Mouse (Mus musculus): ENCODE measurements around the gene Chmp3. TPM values are rescaled to one million over a fixed set of nuclear protein-coding genes. Genes with fewer than 3 reads are reported as not detected.
A peak's percentile ranks its signal among the peaks of the same experiment; 100 is the strongest.

Gene Chmp3
- 61.6 and 61.8 TPM in 2 replicates for polyA plus RNA-seq (2015; fragmentation: Nextera tagmentation; extraction: Ambion mirVana)

DNA sequence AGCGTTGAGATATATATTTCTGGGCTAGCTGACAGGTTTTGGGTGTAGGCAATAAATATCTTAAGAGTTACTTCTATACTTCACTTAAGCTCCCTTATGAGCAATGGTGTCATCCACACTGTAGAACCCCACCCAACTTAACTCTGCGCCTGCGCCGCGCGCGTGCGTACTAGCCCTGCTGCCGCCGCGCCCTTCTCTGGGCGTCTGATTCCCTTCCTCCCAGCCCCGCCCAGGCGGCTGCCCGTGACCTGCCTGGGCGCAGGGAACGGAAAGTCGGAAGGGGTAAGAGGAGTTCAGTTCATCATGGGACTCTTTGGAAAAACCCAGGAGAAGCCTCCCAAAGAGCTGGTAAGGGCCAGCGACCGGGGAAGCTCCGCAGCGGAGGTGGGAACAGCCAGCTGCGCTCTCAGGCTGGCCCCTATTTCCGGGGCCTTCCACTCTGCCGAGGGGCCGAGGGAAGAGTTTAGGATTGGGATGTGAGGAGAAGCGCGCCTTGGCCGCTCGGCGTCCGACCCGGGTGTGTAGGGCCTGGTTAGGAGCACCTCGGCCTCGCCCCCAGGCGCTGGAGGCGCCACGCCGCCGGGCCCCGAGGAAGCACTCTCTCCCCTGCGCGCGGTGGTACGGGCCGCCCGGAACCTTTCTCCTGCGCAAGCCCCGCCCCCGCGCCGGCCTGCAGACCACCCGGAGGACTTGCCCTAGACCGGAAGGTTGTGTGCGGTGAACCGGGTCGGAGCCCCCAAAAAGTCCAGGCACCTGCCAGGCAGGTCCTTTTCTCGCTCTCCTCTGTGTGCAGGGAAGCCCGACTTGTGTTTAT is at the start of gene Chmp3:
TSS of gene Chmp3 (plus strand) at position 112 of the 814 bp plus-strand sequence.
- Histone ChIP-seq H3K27ac (ENCODE audit: low read depth, low read length) (peak within 1 kb of the TSS; percentile 98), H3K36me3 (ENCODE audit: control insufficient read depth, insufficient read depth, low read length) (peaks cover 3% of the 10 kb centered on the region; the same call in 1 of the 2 replicates), H3K4me3 (ENCODE audit: low read length) (peak within 1 kb of the TSS; percentile 56)

DNA sequence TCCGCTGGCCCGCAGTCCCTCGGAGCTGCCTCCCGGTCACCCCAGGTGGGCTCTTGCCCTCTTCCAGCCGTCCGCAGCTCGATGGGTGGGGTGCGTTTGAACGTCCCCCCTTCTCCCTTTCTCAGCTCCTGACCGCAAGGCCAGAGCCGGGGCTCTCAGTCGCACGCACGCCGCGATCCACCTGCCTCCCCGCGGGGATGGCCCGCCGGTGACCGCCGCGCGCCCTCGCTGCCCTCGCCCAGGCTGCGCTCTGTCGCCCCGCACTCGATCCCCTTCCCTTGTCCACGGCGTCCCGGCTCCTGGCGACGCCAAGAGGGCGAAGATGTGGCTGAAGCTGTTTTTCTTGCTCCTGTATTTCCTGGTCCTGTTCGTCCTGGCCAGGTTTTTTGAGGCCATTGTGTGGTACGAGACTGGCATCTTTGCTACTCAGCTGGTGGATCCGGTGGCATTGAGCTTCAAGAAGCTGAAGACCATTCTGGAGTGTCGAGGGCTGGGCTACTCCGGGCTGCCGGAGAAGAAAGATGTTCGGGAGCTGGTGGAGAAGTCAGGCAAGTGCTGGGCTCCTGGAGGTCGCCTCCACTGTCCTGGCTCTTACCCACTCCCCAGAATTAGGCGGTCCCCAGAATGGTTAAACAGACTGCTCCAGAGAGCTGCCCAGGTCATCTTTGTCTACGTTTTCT is 49.1 kb upstream of the Chmp3 start:
- Histone ChIP-seq H3K4me1 (ENCODE audit: control insufficient read depth, insufficient read depth, low read depth, low read length) (peaks cover 9% of the 10 kb centered on the region), H3K36me3 (ENCODE audit: control insufficient read depth, insufficient read depth, low read length) (no peaks in the 10 kb centered on the region; the same call in 1 of the 2 replicates), H3K4me2 (ENCODE audit: low read length) (peak overlapping the region; percentile 72), H3K4me3 (ENCODE audit: low read length) (peak overlapping the region; percentile 68), H3K9me3 (ENCODE audit: control insufficient read depth, low read length) (no peaks in the 10 kb centered on the region), H3K9ac (ENCODE audit: low read depth, low read length) (peak overlapping the region; percentile 91), H3K27ac (ENCODE audit: low read depth, low read length) (peak overlapping the region; percentile 97), H3K27me3 (replicated peaks; ENCODE audit: control insufficient read depth, insufficient read depth, low read length) (no peaks in the 10 kb centered on the region)
- ATAC-seq: peak; percentile 35
- WGBS: under 1% methylated on average over 46 of the region's 46 CpGs

More for the DNA sequence above, at the start of gene Chmp3:
- Histone ChIP-seq H3K27me3 (replicated peaks; ENCODE audit: control insufficient read depth, insufficient read depth, low read length) (no peaks in the 10 kb centered on the region), H3K4me1 (ENCODE audit: control insufficient read depth, insufficient read depth, low read depth, low read length) (peaks cover 6% of the 10 kb centered on the region), H3K9ac (ENCODE audit: low read depth, low read length) (peak within 1 kb of the TSS; percentile 84), H3K4me2 (ENCODE audit: low read length) (peak within 1 kb of the TSS; percentile 75), H3K9me3 (ENCODE audit: control insufficient read depth, low read length) (peaks cover 2% of the 10 kb centered on the region; the same call in 1 of the 2 replicates)
- under 1% methylated on average over 48 of the region's 59 CpGs for WGBS
- peak; percentile 99 for ATAC-seq

DNA sequence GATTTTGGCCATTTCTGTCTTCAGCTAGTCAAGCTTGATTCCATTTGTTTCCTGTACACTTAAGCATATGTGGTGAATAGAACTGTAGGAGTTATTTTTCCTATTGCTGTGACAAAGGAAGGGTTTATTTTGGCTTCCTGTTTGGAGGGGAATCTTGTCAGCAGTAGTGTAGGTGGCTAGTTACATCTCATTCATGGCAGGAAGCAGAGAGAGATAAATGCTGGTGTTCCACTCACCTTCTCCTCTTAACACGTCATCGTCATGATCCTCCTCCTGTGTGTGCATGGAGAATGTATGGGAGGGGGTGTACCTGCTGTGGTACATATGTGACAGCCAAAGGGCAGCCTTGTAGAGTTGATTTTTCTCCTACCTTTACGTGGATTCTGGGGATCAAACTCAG is 43.0 kb upstream of the Chmp3 start:
- H3K9ac ChIP-seq (ENCODE audit: low read depth, low read length): no peak overlapping the region
- no peak overlapping the region for H3K27ac ChIP-seq (ENCODE audit: low read depth, low read length)
- H3K36me3 ChIP-seq (ENCODE audit: control insufficient read depth, insufficient read depth, low read length): peaks cover 12% of the 10 kb centered on the region; the same call in 1 of the 2 replicates
- 88% methylated on average over 3 of the region's 3 CpGs for WGBS
- H3K9me3 ChIP-seq (ENCODE audit: control insufficient read depth, low read length): no peaks in the 10 kb centered on the region
- ATAC-seq: no peak
- peaks cover 9% of the 10 kb centered on the region for H3K4me1 ChIP-seq (ENCODE audit: control insufficient read depth, insufficient read depth, low read depth, low read length)
- no peak overlapping the region for H3K4me3 ChIP-seq (ENCODE audit: low read length)
- H3K27me3 ChIP-seq (replicated peaks; ENCODE audit: control insufficient read depth, insufficient read depth, low read length): no peaks in the 10 kb centered on the region
- no peak overlapping the region for H3K4me2 ChIP-seq (ENCODE audit: low read length)

- ATAC-seq: no peak
- no peak overlapping the region for H3K4me3 ChIP-seq (ENCODE audit: low read length)
- peaks cover 16% of the 10 kb centered on the region for H3K36me3 ChIP-seq (ENCODE audit: control insufficient read depth, insufficient read depth, low read length)
- no peaks in the 10 kb centered on the region for H3K27me3 ChIP-seq (replicated peaks; ENCODE audit: control insufficient read depth, insufficient read depth, low read length)
- no peak overlapping the region for H3K9ac ChIP-seq (ENCODE audit: low read depth, low read length)
- 61% methylated on average over 4 of the region's 4 CpGs for WGBS
- no peak overlapping the region for H3K27ac ChIP-seq (ENCODE audit: low read depth, low read length)
- no peaks in the 10 kb centered on the region for H3K4me1 ChIP-seq (ENCODE audit: control insufficient read depth, insufficient read depth, low read depth, low read length)
- H3K9me3 ChIP-seq (ENCODE audit: control insufficient read depth, low read length): no peaks in the 10 kb centered on the region
- H3K4me2 ChIP-seq (ENCODE audit: low read length): no peak overlapping the region
Measured at GRCm38 (mm10) chr6:71503001-71503400, 40.6 kb upstream of the Chmp3 start.

DNA sequence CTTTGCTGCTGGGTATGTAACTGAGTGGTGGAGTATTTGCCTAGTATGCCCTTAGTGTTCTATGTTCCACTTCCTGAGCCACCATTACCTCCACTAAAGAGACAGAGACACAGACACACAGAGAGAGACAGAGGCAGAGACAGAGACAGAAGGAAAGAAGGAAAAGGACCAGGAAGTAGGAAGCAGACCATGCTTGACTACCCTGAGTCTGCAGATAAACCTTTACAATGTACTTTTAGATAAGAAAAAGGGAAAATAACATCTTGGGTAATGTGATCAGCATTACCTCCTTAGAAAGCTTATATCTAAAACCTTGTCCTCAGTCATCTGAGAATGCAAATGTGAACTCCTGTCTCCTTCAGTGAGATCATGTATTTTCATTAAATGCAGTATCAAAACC is 39.9 kb upstream of the Chmp3 start:
- no peak overlapping the region for H3K4me3 ChIP-seq (ENCODE audit: low read length)
- H3K4me1 ChIP-seq (ENCODE audit: control insufficient read depth, insufficient read depth, low read depth, low read length): no peaks in the 10 kb centered on the region
- no peak overlapping the region for H3K27ac ChIP-seq (ENCODE audit: low read depth, low read length)
- ATAC-seq: no peak
- no peaks in the 10 kb centered on the region for H3K9me3 ChIP-seq (ENCODE audit: control insufficient read depth, low read length)
- H3K27me3 ChIP-seq (replicated peaks; ENCODE audit: control insufficient read depth, insufficient read depth, low read length): no peaks in the 10 kb centered on the region
- H3K9ac ChIP-seq (ENCODE audit: low read depth, low read length): no peak overlapping the region
- no peak overlapping the region for H3K4me2 ChIP-seq (ENCODE audit: low read length)
- H3K36me3 ChIP-seq (ENCODE audit: control insufficient read depth, insufficient read depth, low read length): peaks cover 18% of the 10 kb centered on the region

GRCm38 (mm10) chr6:71504091-71504490 is 39.5 kb upstream of the Chmp3 start:
- Histone ChIP-seq H3K27me3 (replicated peaks; ENCODE audit: control insufficient read depth, insufficient read depth, low read length) (no peaks in the 10 kb centered on the region), H3K36me3 (ENCODE audit: control insufficient read depth, insufficient read depth, low read length) (peaks cover 19% of the 10 kb centered on the region), H3K4me3 (ENCODE audit: low read length) (no peak overlapping the region), H3K27ac (ENCODE audit: low read depth, low read length) (no peak overlapping the region), H3K9me3 (ENCODE audit: control insufficient read depth, low read length) (no peaks in the 10 kb centered on the region), H3K4me1 (ENCODE audit: control insufficient read depth, insufficient read depth, low read depth, low read length) (no peaks in the 10 kb centered on the region), H3K9ac (ENCODE audit: low read depth, low read length) (no peak overlapping the region), H3K4me2 (ENCODE audit: low read length) (no peak overlapping the region)
- 78% methylated on average over 4 of the region's 4 CpGs for WGBS
- ATAC-seq: no peak

GRCm38 (mm10) chr6:71505671-71506070 is 37.9 kb upstream of the Chmp3 start:
- 93% methylated on average over 2 of the region's 2 CpGs for WGBS
- H3K36me3 ChIP-seq (ENCODE audit: control insufficient read depth, insufficient read depth, low read length): peaks cover 24% of the 10 kb centered on the region
- no peak for ATAC-seq

DNA sequence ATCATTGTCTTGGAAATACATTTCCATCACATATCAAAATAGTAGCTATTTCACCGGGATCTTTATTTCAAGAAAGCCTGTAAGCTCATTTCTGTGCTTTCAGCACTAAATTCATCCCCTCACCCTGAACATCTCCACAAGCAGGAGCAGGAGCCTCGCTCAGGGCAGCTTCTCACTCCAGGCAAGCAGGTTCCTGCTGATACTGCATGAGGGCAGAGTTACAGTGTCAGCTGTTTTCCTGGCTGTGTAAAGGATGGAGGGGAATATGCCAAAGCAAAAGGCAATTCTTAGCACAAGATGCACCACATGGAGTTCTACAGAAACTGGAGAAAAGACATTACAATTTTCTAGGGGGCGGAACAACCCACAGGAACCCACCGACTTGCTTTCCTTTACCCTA is 24.1 kb upstream of the Chmp3 start:
- Histone ChIP-seq H3K4me3 (ENCODE audit: low read length) (no peak overlapping the region), H3K9me3 (ENCODE audit: control insufficient read depth, low read length) (no peaks in the 10 kb centered on the region), H3K27me3 (replicated peaks; ENCODE audit: control insufficient read depth, insufficient read depth, low read length) (no peaks in the 10 kb centered on the region), H3K36me3 (ENCODE audit: control insufficient read depth, insufficient read depth, low read length) (peaks cover 4% of the 10 kb centered on the region; the same call in 1 of the 2 replicates), H3K4me2 (ENCODE audit: low read length) (no peak overlapping the region), H3K27ac (ENCODE audit: low read depth, low read length) (no peak overlapping the region), H3K9ac (ENCODE audit: low read depth, low read length) (no peak overlapping the region), H3K4me1 (ENCODE audit: control insufficient read depth, insufficient read depth, low read depth, low read length) (no peaks in the 10 kb centered on the region)
- ATAC-seq: no peak
- 82% methylated on average over 4 of the region's 4 CpGs for WGBS

More at GRCm38 (mm10) chr6:71505671-71506070, 37.9 kb upstream of the Chmp3 start:
- Histone ChIP-seq H3K4me3 (ENCODE audit: low read length) (no peak overlapping the region), H3K4me1 (ENCODE audit: control insufficient read depth, insufficient read depth, low read depth, low read length) (no peaks in the 10 kb centered on the region), H3K9me3 (ENCODE audit: control insufficient read depth, low read length) (no peaks in the 10 kb centered on the region), H3K4me2 (ENCODE audit: low read length) (no peak overlapping the region), H3K27ac (ENCODE audit: low read depth, low read length) (no peak overlapping the region), H3K27me3 (replicated peaks; ENCODE audit: control insufficient read depth, insufficient read depth, low read length) (no peaks in the 10 kb centered on the region), H3K9ac (ENCODE audit: low read depth, low read length) (no peak overlapping the region)

DNA sequence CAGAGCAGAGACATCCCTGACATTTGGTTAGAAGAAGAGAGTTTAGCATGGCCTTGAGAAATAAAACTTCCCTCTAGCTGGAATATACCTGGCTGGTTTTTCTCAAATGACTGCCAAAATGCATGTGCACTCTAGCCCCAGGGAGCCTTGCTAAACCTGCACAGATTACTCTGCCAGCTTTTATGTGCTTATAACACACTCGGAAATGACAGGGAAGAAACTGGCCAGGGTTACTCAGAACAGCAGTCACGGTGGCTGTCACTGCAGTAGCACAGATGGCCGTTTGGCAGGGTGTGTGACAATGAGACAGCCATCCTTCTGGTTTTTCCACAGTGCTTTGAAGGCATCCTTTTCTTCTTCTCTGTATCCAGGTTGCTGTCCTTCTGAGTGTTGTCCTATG is 18.0 kb upstream of the Chmp3 start:
- no peaks in the 10 kb centered on the region for H3K4me1 ChIP-seq (ENCODE audit: control insufficient read depth, insufficient read depth, low read depth, low read length)
- ATAC-seq: peak; percentile 67; the same call in 1 of the 2 replicates
- 62% methylated on average over 3 of the region's 3 CpGs for WGBS
- H3K36me3 ChIP-seq (ENCODE audit: control insufficient read depth, insufficient read depth, low read length): no peaks in the 10 kb centered on the region
- no peak overlapping the region for H3K9ac ChIP-seq (ENCODE audit: low read depth, low read length)
- H3K27me3 ChIP-seq (replicated peaks; ENCODE audit: control insufficient read depth, insufficient read depth, low read length): no peaks in the 10 kb centered on the region
- no peak overlapping the region for H3K4me3 ChIP-seq (ENCODE audit: low read length)
- no peak overlapping the region for H3K27ac ChIP-seq (ENCODE audit: low read depth, low read length)
- no peaks in the 10 kb centered on the region for H3K9me3 ChIP-seq (ENCODE audit: control insufficient read depth, low read length)
- H3K4me2 ChIP-seq (ENCODE audit: low read length): no peak overlapping the region
